Mouse (Mus musculus) B cell, adult 62 days (primary cell): ENCODE data around the gene Adcy3. TPM values are rescaled to one million over a fixed set of nuclear protein-coding genes. Genes with fewer than 3 reads are reported as not detected.

ENCODE experiments used
- total RNA-seq: library from RNA; stranded (reverse); gene quantifications from 4 replicates; pipeline ENCODE4 v1.2.4, GENCODE M21; 2023

Gene Adcy3
- total RNA-seq, result 8.6 to 12.2 TPM (median 9.9 TPM) in 4 replicates

DNA sequence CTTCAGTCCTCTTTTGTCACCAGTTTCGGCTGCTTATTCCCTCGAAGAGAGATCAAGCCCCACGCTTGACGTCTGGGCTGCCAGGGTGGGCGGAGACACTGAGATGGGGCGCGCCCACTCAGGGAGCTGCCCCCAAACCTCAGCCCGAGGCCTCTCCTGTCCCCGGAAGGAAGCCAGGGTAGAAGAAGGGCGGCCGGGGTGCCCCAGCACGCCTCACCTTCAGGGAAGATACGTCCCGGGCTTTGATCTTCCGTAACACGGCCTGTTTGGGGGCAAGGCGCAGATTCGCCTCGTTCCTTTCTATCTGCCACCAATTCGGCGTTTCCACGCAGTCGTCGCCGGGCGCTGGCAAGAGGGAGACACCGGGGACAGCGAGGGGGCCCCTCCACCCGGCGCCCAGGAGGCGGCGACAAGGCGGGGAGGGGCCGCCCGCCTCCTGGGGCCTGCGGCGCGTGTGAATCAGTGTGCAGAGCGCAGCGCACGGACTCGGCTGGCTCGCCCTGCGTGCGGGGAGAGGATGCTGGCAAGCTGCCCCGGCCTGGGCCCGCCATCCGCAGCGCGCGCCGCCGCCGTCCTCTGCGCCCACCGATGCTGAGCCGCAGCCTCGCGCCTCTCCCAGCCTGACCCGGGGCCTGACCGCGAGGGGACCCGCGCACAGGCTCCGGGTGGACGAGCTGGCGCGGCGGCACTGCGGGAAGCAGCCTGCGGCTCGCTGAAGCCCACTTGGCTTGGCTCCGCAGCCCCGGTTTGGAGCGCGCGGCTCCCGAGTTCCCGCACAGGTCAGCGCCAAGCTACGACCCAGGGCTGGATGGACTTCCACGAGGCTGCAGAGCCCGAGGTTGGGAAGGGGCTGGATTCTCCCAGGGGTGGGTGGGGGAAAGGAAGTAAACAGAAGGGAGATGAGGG lies at the start of gene Adcy3:
Gene Adcy3 (plus strand): TSS at position 163 of the 906 bp plus-strand sequence.

DNA sequence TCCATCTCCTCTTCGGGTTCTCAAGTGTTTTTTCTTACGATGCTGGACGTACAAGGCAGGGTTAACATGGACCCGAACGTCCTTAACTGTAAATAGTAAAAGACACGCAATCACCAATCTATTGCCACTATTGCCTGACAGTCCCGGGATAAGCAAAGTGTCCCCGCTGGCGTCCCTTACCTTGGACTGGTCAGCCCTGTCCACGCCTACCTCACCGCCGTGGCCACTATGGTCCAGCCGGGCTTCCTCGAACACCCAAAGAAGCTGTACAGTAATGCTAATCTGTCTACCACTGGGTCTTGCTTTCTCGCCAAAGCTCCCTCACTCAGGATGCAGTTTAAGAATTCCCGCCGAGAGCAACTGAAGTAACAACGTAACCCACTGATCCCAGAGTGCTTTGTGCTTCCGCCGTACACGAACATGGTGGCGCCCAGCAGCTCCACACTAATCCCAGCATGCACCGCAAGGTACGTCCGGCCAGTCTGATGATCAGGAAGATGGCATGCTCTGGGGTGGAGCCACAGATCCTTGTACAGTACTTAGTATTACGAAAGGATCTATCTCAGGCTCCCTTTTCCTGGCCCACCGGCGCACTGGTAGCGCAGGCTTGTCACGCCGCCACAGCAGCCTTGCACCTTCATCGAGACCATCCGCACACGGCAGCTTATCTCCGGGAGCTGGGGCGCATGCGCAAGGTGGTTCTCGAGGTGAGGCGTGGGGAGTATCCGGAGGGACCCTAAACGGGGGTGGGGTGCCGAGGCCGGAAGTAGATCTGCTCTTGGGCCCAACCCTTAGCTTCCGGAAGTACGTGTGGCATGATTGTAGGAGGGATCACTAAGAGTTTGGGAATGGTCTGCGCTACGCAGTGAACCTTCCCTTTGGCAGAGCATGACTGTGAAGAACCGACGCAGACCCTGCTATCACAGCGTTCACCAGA lies 100.9 kb downstream of the Adcy3 start, which contains the start of the genes Ptrhd1 and Cenpo:
Gene Ptrhd1 (plus strand): TSS at position 456 of the 937 bp plus-strand sequence.
Gene Cenpo (minus strand): TSS at position 723 of the 937 bp plus-strand sequence.

Other genes with a start within 250 kb of the Adcy3 start
- 1.2 to 2.1 TPM (median 1.7 TPM) in 4 replicates for gene Pomc, start 178.2 kb upstream of the Adcy3 start, total RNA-seq
- gene Efr3b, start 94.2 kb upstream of the Adcy3 start, total RNA-seq, result 0.15 to 0.52 TPM in 2 of 4 replicates, not detected in the others
- gene Dnajc27, start 50.5 kb upstream of the Adcy3 start, total RNA-seq, result 13.6 to 21.3 TPM (median 15.5 TPM) in 4 replicates
- gene Ptrhd1, start 100.9 kb downstream of the Adcy3 start, total RNA-seq, result 5.6 to 6.3 TPM (median 6.0 TPM) in 4 replicates
- 23.5 to 27.6 TPM (median 24.4 TPM) in 4 replicates for gene Cenpo, start 101.2 kb downstream of the Adcy3 start, total RNA-seq